Mouse (Mus musculus): ENCODE measurements at regions not wholly inside any gene's neighbourhood (a gene's known extent, or its start where the extent isn't known, plus 50 kb on each side); places are given as distances from the start of the nearest gene placed in this dataset.
A peak's percentile ranks its signal among the peaks of the same experiment; 100 is the strongest.
"Not testable (repeated sequence)": the region's sequence is repeated elsewhere in the genome, so short reads cannot be mapped to it uniquely, and the experiment has no call there.

GRCm38 (mm10) chr14:54014628-54015027 is 239.3 kb downstream of the Dad1 start:
- Histone ChIP-seq H3K4me3 (ENCODE audit: insufficient read depth, low read depth, low read length) (no peak overlapping the region), H3K27ac (ENCODE audit: insufficient read depth, low read depth, low read length) (no peak overlapping the region), H3K4me1 (ENCODE audit: control insufficient read depth, insufficient read depth, low read length) (no peaks in the 10 kb centered on the region)
- 75% methylated on average over 10 of the region's 10 CpGs for WGBS
- no peak for TF ChIP-seq CTCF (IDR thresholded peaks at IDR 0.05; ENCODE audit: insufficient read depth, low read depth, low read length)
- no peak for TF ChIP-seq POLR2A (IDR thresholded peaks at IDR 0.05; ENCODE audit: insufficient read depth, low read depth, low read length)

GRCm38 (mm10) chr14:54002083-54002482 is 251.8 kb downstream of the Dad1 start:
- 81% methylated on average over 1 of the region's 1 CpGs for WGBS
- Histone ChIP-seq H3K27ac (ENCODE audit: insufficient read depth, low read depth, low read length) (no peak overlapping the region), H3K4me1 (ENCODE audit: control insufficient read depth, insufficient read depth, low read length) (no peaks in the 10 kb centered on the region), H3K4me3 (ENCODE audit: insufficient read depth, low read depth, low read length) (no peak overlapping the region)
- TF ChIP-seq POLR2A (IDR thresholded peaks at IDR 0.05; ENCODE audit: insufficient read depth, low read depth, low read length), result no peak
- TF ChIP-seq CTCF (IDR thresholded peaks at IDR 0.05; ENCODE audit: insufficient read depth, low read depth, low read length), result no peak

DNA sequence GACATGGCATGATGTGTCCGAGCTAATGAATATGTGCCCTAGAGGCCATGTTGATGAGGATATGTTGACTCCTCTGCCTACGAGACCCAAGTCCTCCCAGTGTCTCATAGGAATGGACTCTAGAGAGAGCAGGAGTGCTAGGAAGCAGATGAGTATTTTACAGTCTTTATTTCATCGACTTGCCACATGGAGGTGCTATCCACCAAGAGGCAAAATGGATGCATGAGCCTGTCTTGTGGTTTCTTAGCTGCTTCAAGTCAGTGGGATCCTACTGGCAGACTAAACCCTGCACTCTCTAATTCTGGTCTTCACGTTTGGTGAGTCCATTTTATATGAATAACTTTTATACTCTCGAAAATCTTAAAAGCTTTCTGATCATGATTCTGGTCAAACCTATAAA is 253.4 kb downstream of the Dad1 start:
- Histone ChIP-seq H3K27ac (ENCODE audit: insufficient read depth, low read depth, low read length) (no peak overlapping the region), H3K4me3 (ENCODE audit: insufficient read depth, low read depth, low read length) (no peak overlapping the region), H3K4me1 (ENCODE audit: control insufficient read depth, insufficient read depth, low read length) (no peaks in the 10 kb centered on the region)
- no peak for TF ChIP-seq CTCF (IDR thresholded peaks at IDR 0.05; ENCODE audit: insufficient read depth, low read depth, low read length)
- no peak for TF ChIP-seq POLR2A (IDR thresholded peaks at IDR 0.05; ENCODE audit: insufficient read depth, low read depth, low read length)
- 88% methylated on average over 5 of the region's 5 CpGs for WGBS

DNA sequence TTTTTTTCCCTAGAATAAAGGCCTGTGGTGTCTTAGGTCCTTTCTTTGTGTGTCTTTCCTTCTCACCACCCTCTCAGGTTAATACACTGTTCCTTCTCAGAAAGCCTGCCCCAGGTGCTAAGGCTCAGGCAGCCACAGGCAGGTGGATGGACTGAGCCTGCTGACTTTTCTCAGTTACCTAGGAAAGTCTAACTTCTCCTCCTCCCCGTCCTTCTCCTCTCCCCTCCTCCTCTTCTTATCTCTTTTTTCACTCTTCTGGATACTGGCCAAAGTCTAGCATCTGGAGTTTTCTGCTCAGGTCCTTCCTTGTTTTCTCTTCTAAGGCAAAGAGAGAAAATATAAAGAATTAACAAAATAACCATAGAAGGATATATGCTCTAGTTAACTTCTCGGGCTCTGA is 260.5 kb downstream of the Dad1 start:
- Histone ChIP-seq H3K4me3 (ENCODE audit: insufficient read depth, low read depth, low read length) (no peak overlapping the region), H3K4me1 (ENCODE audit: control insufficient read depth, insufficient read depth, low read length) (peaks cover 2% of the 10 kb centered on the region; the same call in 1 of the 2 replicates), H3K27ac (ENCODE audit: insufficient read depth, low read depth, low read length) (no peak overlapping the region)
- WGBS, result 48% methylated on average over 2 of the region's 2 CpGs
- no peak for TF ChIP-seq POLR2A (IDR thresholded peaks at IDR 0.05; ENCODE audit: insufficient read depth, low read depth, low read length)
- no peak for TF ChIP-seq CTCF (IDR thresholded peaks at IDR 0.05; ENCODE audit: insufficient read depth, low read depth, low read length)

DNA sequence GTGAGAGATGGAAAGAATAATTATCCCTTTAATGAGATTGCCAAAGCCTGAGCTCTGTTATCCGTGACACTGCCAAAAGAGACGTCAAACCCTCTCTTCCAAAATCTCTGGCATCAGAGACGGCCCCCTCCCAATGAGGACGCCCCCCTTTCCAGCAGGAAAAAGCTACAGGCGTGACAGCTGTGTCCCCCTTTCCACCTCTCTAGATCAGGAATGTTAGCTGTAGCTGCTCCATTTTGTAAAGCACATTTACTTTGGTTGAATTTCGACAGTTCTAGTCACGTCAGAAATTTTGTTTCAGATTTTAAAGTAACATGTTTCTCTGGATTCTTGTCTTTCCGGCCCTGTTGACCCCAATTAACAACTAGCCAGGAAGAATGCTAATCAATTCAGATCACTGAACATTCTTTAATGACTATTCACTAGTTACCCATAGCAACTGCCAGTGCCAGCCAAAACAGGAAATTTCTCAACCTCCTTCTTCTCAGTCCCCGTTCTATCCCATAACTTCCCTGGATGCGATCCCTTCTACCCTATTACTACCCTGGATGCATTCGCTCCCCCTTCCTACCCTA is 261.1 kb downstream of the Dad1 start:
- Histone ChIP-seq H3K4me1 (ENCODE audit: control insufficient read depth, insufficient read depth, low read length) (peaks cover 2% of the 10 kb centered on the region; the same call in 1 of the 2 replicates), H3K4me3 (ENCODE audit: insufficient read depth, low read depth, low read length) (no peak overlapping the region), H3K27ac (ENCODE audit: insufficient read depth, low read depth, low read length) (0 out of 2 replicates have a peak overlapping the region, but pooled peaks have one; percentile 57)
- 32% methylated on average over 11 of the region's 11 CpGs for WGBS
- TF ChIP-seq POLR2A (IDR thresholded peaks at IDR 0.05; ENCODE audit: insufficient read depth, low read depth, low read length), result no peak
- TF ChIP-seq CTCF (IDR thresholded peaks at IDR 0.05; ENCODE audit: insufficient read depth, low read depth, low read length), result no peak

GRCm38 (mm10) chr14:53991390-53991789 is 262.5 kb downstream of the Dad1 start:
- Histone ChIP-seq H3K4me3 (ENCODE audit: insufficient read depth, low read depth, low read length) (no peak overlapping the region), H3K4me1 (ENCODE audit: control insufficient read depth, insufficient read depth, low read length) (peaks cover 2% of the 10 kb centered on the region; the same call in 1 of the 2 replicates), H3K27ac (ENCODE audit: insufficient read depth, low read depth, low read length) (no peak overlapping the region)
- WGBS, result 52% methylated on average over 4 of the region's 4 CpGs
- TF ChIP-seq POLR2A (IDR thresholded peaks at IDR 0.05; ENCODE audit: insufficient read depth, low read depth, low read length), result no peak

DNA sequence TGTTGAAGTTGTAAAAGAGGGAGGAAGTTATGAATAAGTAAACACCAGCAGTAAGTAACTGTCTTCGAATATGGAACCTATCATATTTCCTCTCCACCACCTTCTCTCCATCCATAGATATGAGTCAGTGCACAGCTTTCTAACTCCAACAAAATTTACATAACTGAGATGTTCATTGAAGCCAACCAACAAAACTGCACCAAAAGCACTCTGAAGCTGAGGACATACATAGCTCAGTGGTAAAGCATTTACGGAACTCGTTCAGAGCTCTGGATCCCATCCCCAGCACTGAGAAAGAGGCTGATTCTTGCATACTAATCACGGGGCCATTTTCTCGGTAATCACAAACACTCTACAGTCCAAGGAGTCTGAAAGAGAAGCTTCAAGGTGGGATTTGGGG is 273.1 kb downstream of the Dad1 start:
- TF ChIP-seq POLR2A (IDR thresholded peaks at IDR 0.05; ENCODE audit: insufficient read depth, low read depth, low read length), result no peak
- TF ChIP-seq CTCF (IDR thresholded peaks at IDR 0.05; ENCODE audit: insufficient read depth, low read depth, low read length), result no peak
- 49% methylated on average over 5 of the region's 5 CpGs for WGBS
- no peaks in the 10 kb centered on the region for H3K4me1 ChIP-seq (ENCODE audit: control insufficient read depth, insufficient read depth, low read length)

DNA sequence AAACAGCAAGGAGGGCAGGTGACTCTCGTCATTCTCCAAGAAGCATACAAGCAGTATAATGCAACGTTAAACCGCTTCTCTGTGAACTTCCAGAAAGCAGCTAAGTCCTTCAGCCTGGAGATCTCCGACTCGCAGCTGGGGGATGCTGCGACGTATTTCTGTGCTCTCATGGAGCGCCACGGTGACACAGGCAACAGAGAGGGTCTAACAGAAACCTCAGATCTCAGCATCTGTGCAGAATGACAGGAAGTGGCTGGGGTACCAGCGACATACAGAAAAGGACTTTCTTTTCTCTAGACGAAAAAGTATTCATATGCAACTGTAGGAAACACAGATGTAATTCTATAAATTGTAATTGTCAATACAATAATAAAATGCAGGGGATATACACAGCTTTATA is 292.5 kb downstream of the Dad1 start:
- WGBS, result 82% methylated on average over 10 of the region's 11 CpGs
- not testable (repeated sequence) for H3K4me3 ChIP-seq (ENCODE audit: insufficient read depth, low read depth, low read length); H3K27ac ChIP-seq (ENCODE audit: insufficient read depth, low read depth, low read length); H3K4me1 ChIP-seq (ENCODE audit: control insufficient read depth, insufficient read depth, low read length)

More for the DNA sequence above, 273.1 kb downstream of the Dad1 start:
- no peak overlapping the region for H3K4me3 ChIP-seq (ENCODE audit: insufficient read depth, low read depth, low read length)
- no peak overlapping the region for H3K27ac ChIP-seq (ENCODE audit: insufficient read depth, low read depth, low read length)

GRCm38 (mm10) chr14:53960779-53961178 is 293.1 kb downstream of the Dad1 start:
- TF ChIP-seq CTCF (IDR thresholded peaks at IDR 0.05; ENCODE audit: insufficient read depth, low read depth, low read length) (no peak), POLR2A (IDR thresholded peaks at IDR 0.05; ENCODE audit: insufficient read depth, low read depth, low read length) (no peak)
- Histone ChIP-seq H3K27ac (ENCODE audit: insufficient read depth, low read depth, low read length) (no peak overlapping the region), H3K4me1 (ENCODE audit: control insufficient read depth, insufficient read depth, low read length) (no peaks in the 10 kb centered on the region), H3K4me3 (ENCODE audit: insufficient read depth, low read depth, low read length) (no peak overlapping the region)
- WGBS, result 82% methylated on average over 7 of the region's 7 CpGs

- not testable (repeated sequence) for H3K27ac ChIP-seq (ENCODE audit: insufficient read depth, low read depth, low read length); H3K4me1 ChIP-seq (ENCODE audit: control insufficient read depth, insufficient read depth, low read length); H3K4me3 ChIP-seq (ENCODE audit: insufficient read depth, low read depth, low read length)
- WGBS, result 98% methylated on average over 29 of the region's 29 CpGs
Observed at GRCm38 (mm10) chr14:53935791-53936231, 318.1 kb downstream of the Dad1 start.

DNA sequence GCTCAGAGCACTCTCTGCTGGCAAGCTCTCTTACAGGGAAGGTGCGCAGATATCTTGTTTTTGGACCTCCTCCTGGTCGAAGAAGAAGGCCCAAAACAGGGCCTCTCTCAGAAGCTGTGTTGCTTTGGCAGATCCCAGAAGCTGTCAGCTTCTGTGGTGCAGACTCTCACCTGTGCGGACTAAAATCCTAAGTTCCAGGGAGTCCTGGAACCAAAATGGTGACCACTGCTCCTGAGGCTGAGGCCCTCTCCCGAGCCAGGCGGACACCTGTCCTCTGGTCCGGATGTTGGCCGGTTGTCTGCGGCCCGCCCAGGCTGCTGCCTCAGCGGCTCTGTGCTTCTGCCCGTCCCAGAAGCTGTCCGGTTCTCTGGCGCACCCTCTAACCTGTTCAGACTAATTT is 318.6 kb downstream of the Dad1 start:
- not testable (repeated sequence) for H3K27ac ChIP-seq (ENCODE audit: insufficient read depth, low read depth, low read length); H3K4me1 ChIP-seq (ENCODE audit: control insufficient read depth, insufficient read depth, low read length); H3K4me3 ChIP-seq (ENCODE audit: insufficient read depth, low read depth, low read length)
- 95% methylated on average over 8 of the region's 13 CpGs for WGBS

Measured in olfactory bulb, adult 2 months (tissue).